Mouse (Mus musculus) limb, embryonic 12.5 days (tissue): ENCODE measurements around the gene Phf1. TPM values are rescaled to one million over a fixed set of nuclear protein-coding genes. Genes with fewer than 3 reads are reported as not detected.
"Not testable (repeated sequence)": the region's sequence is repeated elsewhere in the genome, so short reads cannot be mapped to it uniquely, and the experiment has no call there.

Experiments used
- ATAC-seq: fragments of 200-750 bp; cut with Nextera tagmentation; 2 replicates; pipeline ENCODE4 v1.8.0; 2017; ENCODE audit warnings: low read depth, moderate TSS enrichment; ENCODE audit not compliant: insufficient number of reproducible peaks, insufficient read depth, low FRiP score, low TSS enrichment
- H3K27ac ChIP-seq: fragments of 300-500 bp; sonication (generic); 2 replicates; pipeline ENCODE4 v1.5.1; 2016; ENCODE audit warnings: mild to moderate bottlenecking, moderate library complexity
- H3K27me3 ChIP-seq: fragments of 300-500 bp; sonication (generic); 2 replicates; pipeline ENCODE4 v1.6.1; 2016; ENCODE audit warnings: mild to moderate bottlenecking, moderate library complexity
- H3K36me3 ChIP-seq: fragments of 300-500 bp; sonication (generic); 2 replicates; pipeline ENCODE4 v1.6.1; 2016; ENCODE audit warnings: mild to moderate bottlenecking, moderate library complexity
- H3K4me1 ChIP-seq: fragments of 300-500 bp; sonication (generic); replicated peaks from 2 replicates; pipeline ENCODE4 v1.6.1; 2016
- H3K4me2 ChIP-seq: fragments of 300-500 bp; sonication (generic); 2 replicates; pipeline ENCODE4 v1.6.1; 2016; ENCODE audit warnings: mild to moderate bottlenecking, moderate library complexity
- H3K4me3 ChIP-seq: fragments of 300-500 bp; sonication (generic); replicated peaks from 2 replicates; pipeline ENCODE4 v1.5.1; 2016; ENCODE audit warnings: mild to moderate bottlenecking
- H3K9ac ChIP-seq: fragments of 300-500 bp; sonication (generic); replicated peaks from 2 replicates; pipeline ENCODE4 v1.6.1; 2016; ENCODE audit warnings: mild to moderate bottlenecking, moderate library complexity
- H3K9me3 ChIP-seq: fragments of 300-500 bp; sonication (generic); 2 replicates; pipeline ENCODE4 v1.6.1; 2016; ENCODE audit warnings: mild to moderate bottlenecking, moderate library complexity
- WGBS: fragments of 180-500 bp; shearing (Covaris S2); methylation state at CpG from one replicate; pipeline ENCODE4 v1.1.7; 2016; 5-methylcytosine and 5-hydroxymethylcytosine counted together
- polyA plus RNA-seq: library from polyadenylated mRNA; unstranded; fragments of >200 nt; fragmentation: Nextera tagmentation; extraction: Ambion mirVana; gene quantifications from 2 replicates; pipeline ENCODE4 v1.2.1, GENCODE M21; 2016

Phf1 gene
- polyA plus RNA-seq, 1 experiment from 2014 or later, result 10.7 TPM

DNA sequence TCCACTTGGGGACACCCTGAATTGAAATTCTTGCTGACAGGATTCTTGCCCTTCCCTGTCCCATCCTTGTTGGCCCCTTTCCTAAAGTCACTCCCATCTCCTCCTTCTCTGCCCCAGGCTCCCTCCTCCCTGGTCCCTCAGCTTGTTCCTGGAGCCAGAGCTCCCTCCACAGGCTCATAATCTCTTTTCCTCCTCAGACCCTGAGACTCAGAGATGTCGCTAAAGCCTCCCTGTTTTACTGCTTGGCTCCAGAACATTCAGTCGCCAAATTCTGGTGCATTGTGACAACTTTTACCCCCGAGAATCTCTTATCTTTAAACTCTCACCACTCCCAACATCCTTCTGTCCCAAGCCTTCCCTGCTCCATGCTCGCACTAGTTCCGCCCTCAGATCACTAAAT, 28.5 kb upstream of the Phf1 start:
- Histone ChIP-seq H3K9me3 (no peaks in the 10 kb centered on the region), H3K27me3 (no peaks in the 10 kb centered on the region), H3K4me1 (no peaks in the 10 kb centered on the region), H3K27ac (no peak overlapping the region), H3K4me2 (no peak overlapping the region), H3K36me3 (no peaks in the 10 kb centered on the region), H3K9ac (no peak overlapping the region), H3K4me3 (no peak overlapping the region)
- whole genome bisulfite sequencing, result 56% methylated on average over 5 of the region's 5 CpGs
- no peak for ATAC-seq

DNA sequence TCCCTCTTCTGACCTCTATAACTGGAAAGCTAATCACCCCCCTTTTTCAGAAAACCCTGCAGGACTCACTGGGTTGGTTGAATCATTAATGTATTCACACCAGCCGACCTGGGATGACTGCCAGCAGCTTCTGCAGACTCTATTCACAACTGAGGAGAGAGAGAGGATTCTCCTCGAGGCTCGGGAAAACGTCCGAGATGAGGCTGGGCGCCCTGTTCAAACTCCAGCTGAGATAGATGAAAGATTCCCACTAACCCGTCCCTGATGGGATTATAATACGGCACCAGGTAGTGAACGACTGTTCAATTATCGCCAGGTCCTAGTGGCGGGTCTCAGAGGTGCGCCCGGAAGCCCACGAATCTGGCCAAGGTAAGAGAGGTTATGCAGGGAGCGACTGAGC, 25.3 kb upstream of the Phf1 start:
- not testable (repeated sequence) for H3K27me3 ChIP-seq, ATAC-seq, H3K9ac ChIP-seq, H3K36me3 ChIP-seq, H3K9me3 ChIP-seq, H3K4me3 ChIP-seq, H3K4me2 ChIP-seq, H3K27ac ChIP-seq, H3K4me1 ChIP-seq
- 89% methylated on average over 15 of the region's 15 CpGs for WGBS

GRCm38 (mm10) chr17:26915248-26915647, 17.6 kb upstream of the Phf1 start:
- 59% methylated on average over 1 of the region's 1 CpGs for WGBS
- Histone ChIP-seq H3K9me3 (no peaks in the 10 kb centered on the region), H3K36me3 (no peaks in the 10 kb centered on the region), H3K4me3 (no peak overlapping the region), H3K27ac (no peak overlapping the region), H3K9ac (no peak overlapping the region), H3K4me2 (no peak overlapping the region), H3K4me1 (0 out of 2 replicates have a peak, but pooled peaks cover 9% of the 10 kb centered on the region), H3K27me3 (no peaks in the 10 kb centered on the region)
- no peak for ATAC-seq

DNA sequence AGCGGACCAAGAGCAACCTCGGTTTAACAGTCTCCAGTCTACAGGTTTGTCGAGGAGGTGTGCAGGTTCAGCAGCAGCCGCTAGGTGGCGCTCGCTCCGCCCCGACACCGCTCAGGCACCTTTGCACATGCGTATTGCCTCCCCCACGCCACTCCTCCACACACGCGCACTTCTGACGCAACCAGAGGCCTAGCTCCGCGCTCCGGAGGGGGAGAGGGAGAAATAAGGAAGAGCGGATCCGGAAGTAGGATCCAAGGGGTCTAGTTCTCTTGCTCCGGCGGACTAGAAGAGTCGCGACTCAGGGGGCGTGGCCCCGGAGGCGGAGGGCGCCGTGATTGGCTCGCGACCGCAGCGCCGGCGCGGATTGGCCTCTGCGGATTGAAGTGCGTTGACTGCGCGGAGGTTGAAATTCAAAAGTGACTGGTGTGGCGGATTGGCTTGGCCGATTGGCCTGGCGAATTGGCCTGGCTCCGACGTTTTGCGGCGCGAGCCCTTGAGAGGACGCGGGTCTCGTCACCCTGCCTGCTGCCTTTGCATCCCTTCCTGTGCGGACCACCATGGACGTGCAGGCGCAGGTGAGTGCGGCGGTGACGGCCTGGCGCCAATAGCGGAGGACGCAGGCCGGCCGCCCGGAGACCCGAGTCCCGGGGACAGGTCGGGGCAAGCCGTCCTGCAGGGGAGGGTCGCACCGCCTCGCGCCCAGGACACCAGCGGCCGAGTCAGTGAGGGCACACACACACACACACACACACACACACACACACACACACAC, 16.0 kb upstream of the Phf1 start, which contains the start of gene Kifc5b:
Gene Kifc5b, plus strand, starts transcription at position 381 of the 772 bp plus-strand sequence.
- Histone ChIP-seq H3K4me3 (peak within 1 kb of the TSS; percentile 73), H3K4me1 (0 out of 2 replicates have a peak, but pooled peaks cover 9% of the 10 kb centered on the region), H3K27me3 (no peaks in the 10 kb centered on the region), H3K4me2 (peak within 1 kb of the TSS; percentile 66), H3K9me3 (no peaks in the 10 kb centered on the region), H3K9ac (peak within 1 kb of the TSS; percentile 76), H3K36me3 (peaks cover 13% of the 10 kb centered on the region), H3K27ac (peak within 1 kb of the TSS; percentile 86)
- under 1% methylated on average over 70 of the region's 72 CpGs for WGBS
- ATAC-seq, result peak; percentile 98

DNA sequence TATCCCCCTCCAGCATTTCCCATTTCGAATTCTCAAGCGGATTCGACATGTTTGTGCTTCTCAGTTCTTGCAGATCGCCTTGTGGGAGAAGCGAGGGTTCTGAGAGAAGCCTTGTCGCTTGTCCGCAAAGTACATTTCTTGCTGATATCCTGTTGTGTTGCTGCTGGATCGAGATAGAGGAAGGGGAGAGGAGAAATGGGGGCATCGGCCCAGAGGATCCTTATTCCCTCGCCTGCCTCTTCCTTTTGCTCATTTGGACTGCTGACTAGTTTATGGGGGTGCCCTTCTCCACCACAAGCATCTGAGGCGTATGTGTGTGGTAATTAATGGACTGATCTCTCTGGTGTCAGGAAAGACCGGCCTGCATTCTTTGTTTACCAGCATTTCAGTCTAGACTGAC, 15.3 kb upstream of the Phf1 start:
- H3K4me1 ChIP-seq, H3K27me3 ChIP-seq, H3K9me3 ChIP-seq, H3K27ac ChIP-seq, ATAC-seq: not testable (repeated sequence)
- H3K4me2 ChIP-seq, result peak overlapping the region; percentile 66
- 0% methylated on average over 12 of the region's 12 CpGs for WGBS
- H3K9ac ChIP-seq, result peak overlapping the region; percentile 76
- H3K4me3 ChIP-seq, result peak overlapping the region; percentile 73
- peaks cover 13% of the 10 kb centered on the region for H3K36me3 ChIP-seq

DNA sequence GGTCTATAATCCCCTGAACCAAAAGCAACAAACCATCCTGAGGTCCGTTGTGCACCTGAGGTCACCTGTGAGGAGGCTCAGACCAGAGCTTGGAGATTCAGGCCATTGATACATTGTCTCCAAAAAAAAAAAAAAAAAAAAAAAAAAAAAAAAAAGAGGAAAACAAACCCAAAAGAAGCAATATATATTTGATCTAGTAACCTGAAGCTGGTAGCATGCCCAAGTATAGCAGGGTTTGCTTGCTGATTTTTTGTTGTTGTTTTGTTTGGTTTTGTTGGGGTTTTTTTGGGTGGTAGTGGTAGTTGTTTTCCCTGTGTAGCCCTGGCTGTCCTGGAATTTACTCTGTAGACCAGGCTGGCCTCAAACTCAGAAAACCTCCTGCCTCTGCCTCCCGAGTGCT, 14.5 kb upstream of the Phf1 start:
- no peaks in the 10 kb centered on the region for H3K9me3 ChIP-seq
- H3K9ac ChIP-seq, result no peak overlapping the region
- H3K36me3 ChIP-seq, result peaks cover 16% of the 10 kb centered on the region
- no peak overlapping the region for H3K27ac ChIP-seq
- H3K4me3 ChIP-seq, result peak overlapping the region; percentile 73
- H3K4me2 ChIP-seq, result peak overlapping the region; percentile 66
- no peaks in the 10 kb centered on the region for H3K27me3 ChIP-seq
- 0 out of 2 replicates have a peak, but pooled peaks cover 9% of the 10 kb centered on the region for H3K4me1 ChIP-seq
- no peak for ATAC-seq
- 83% methylated on average over 2 of the region's 2 CpGs for WGBS

- H3K4me1 ChIP-seq, result not testable (repeated sequence)
These were observed 13.3 kb upstream of the Phf1 start for GRCm38 (mm10) chr17:26919516-26919915.

GRCm38 (mm10) chr17:26922368-26922767, 10.5 kb upstream of the Phf1 start:
- 98% methylated on average over 5 of the region's 6 CpGs for WGBS
- H3K27me3 ChIP-seq, H3K4me3 ChIP-seq, H3K27ac ChIP-seq, H3K4me2 ChIP-seq, H3K9me3 ChIP-seq, H3K4me1 ChIP-seq, ATAC-seq, H3K9ac ChIP-seq: not testable (repeated sequence)
- peaks cover 50% of the 10 kb centered on the region for H3K36me3 ChIP-seq

More at GRCm38 (mm10) chr17:26919516-26919915, 13.3 kb upstream of the Phf1 start:
- ATAC-seq, H3K27me3 ChIP-seq, H3K4me3 ChIP-seq, H3K9me3 ChIP-seq, H3K4me2 ChIP-seq, H3K9ac ChIP-seq, H3K27ac ChIP-seq: not testable (repeated sequence)
- 79% methylated on average over 2 of the region's 2 CpGs for WGBS
- peaks cover 26% of the 10 kb centered on the region for H3K36me3 ChIP-seq

DNA sequence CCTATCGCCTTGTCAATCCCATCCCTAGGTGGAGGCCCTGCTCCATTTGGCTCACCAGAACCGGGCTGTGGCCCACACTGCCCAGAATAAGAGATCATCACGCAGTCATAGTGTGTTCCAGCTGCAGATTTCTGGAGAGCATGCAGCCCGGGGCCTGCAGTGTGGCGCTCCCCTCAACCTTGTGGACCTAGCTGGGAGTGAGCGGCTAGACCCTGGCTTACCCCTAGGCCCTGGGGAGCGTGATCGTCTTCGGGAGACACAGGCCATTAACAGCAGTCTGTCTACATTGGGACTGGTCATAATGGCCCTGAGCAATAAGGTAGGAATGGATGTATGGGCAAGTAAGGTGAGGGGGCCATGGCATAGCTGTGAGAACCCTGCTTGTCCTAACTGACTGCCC, 7.4 kb upstream of the Phf1 start:
- ATAC-seq, H3K4me3 ChIP-seq, H3K4me1 ChIP-seq, H3K9ac ChIP-seq, H3K27ac ChIP-seq, H3K9me3 ChIP-seq, H3K27me3 ChIP-seq, H3K4me2 ChIP-seq: not testable (repeated sequence)
- WGBS, result 96% methylated on average over 9 of the region's 9 CpGs
- H3K36me3 ChIP-seq, result peaks cover 80% of the 10 kb centered on the region

- WGBS, result 71% methylated on average over 7 of the region's 7 CpGs
These were observed 1.1 kb upstream of the Phf1 start for GRCm38 (mm10) chr17:26931795-26932194.

GRCm38 (mm10) chr17:26933419-26933818, 567 bp downstream of the Phf1 start:
- peaks cover 62% of the 10 kb centered on the region for H3K36me3 ChIP-seq
- peak overlapping the region; percentile 76 for H3K9ac ChIP-seq
- H3K4me1 ChIP-seq, result peaks cover 24% of the 10 kb centered on the region
- H3K27me3 ChIP-seq, result no peaks in the 10 kb centered on the region
- no peaks in the 10 kb centered on the region for H3K9me3 ChIP-seq
- ATAC-seq, result 0 out of 2 replicates have a peak, but pooled peaks have one; percentile 23
- peak overlapping the region; percentile 69 for H3K4me3 ChIP-seq
- H3K27ac ChIP-seq, result peak overlapping the region; percentile 78
- 5% methylated on average over 13 of the region's 13 CpGs for WGBS
- peak overlapping the region; percentile 89 for H3K4me2 ChIP-seq

More at GRCm38 (mm10) chr17:26931795-26932194, 1.1 kb upstream of the Phf1 start:
- H3K4me3 ChIP-seq, H3K9me3 ChIP-seq, H3K27ac ChIP-seq, H3K9ac ChIP-seq, ATAC-seq, H3K4me2 ChIP-seq, H3K27me3 ChIP-seq: not testable (repeated sequence)
- H3K4me1 ChIP-seq, result peaks cover 10% of the 10 kb centered on the region
- peaks cover 64% of the 10 kb centered on the region for H3K36me3 ChIP-seq
